Mouse (Mus musculus): Measurements from ENCODE around the gene Rnf182.

The Rnf182 gene

DNA sequence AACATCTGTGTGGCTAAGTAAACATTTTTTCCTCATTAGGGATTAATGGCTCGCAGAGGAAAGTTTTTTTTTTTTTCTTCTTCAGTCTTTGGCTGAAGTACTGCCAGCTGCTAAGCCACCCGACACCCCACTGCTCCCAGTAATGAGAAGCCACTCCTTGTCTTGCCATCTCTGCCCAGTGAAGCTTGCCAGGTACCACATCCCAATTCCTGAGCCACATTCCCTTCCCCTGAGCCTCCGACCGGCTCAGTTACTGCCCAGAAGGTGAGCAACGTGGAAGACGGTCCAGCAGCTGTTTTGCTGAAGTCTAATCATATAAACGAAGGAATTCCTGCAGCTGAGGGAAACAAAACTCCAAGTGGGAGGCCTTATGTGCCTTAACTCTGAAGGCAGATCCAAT lies 88.0 kb downstream of the Rnf182 start:
- DNase-seq: no peak

DNA sequence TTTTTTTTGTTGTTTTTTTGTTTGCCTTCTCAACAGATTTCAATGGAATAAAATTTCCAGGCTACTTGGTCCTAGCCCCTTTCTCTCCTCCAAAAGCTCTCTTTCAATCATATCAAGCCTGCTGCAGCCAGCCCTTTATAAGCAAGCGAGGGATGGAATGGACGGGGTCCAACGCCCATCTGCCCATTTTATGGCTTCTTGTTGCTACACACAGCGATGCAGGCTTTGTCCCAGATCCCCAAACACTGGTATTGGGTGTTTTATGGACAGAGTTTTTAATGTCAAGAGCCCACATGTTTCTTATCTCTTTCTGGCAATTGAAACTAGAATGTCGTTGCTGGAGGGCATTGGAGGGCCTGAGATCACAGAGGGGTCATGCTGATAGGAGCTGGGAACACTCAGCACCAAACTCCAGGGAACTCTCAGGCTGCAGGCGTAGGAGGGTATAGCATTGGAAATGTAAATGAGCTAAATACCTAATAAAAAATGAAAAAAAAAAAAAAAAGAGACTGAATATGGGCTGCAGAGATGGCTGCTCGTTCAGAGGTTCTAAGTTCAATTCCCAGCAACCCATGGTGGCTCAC lies 89.1 kb downstream of the Rnf182 start:
- DNase-seq: no peak

DNA sequence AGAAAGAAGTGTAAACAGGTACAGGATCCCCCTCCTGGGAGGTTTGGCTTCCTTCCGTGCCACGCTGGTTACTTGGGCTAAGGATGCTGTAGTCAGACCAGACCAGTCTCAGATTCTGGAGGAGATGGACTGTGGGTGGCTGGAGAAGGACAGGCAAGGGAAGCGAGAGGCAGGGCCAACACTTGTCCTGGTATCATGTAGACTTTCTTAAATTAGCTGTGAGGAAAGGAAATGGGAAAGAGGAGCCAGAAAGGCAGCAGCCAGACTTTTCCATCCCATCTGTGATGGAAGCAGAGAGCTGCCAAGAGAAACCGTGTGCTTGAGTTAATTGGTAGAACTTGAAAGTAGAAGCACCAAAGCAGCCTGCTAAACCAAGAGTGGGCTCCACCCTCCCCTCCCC lies 90.9 kb downstream of the Rnf182 start:
- peak; percentile 83 for DNase-seq

DNA sequence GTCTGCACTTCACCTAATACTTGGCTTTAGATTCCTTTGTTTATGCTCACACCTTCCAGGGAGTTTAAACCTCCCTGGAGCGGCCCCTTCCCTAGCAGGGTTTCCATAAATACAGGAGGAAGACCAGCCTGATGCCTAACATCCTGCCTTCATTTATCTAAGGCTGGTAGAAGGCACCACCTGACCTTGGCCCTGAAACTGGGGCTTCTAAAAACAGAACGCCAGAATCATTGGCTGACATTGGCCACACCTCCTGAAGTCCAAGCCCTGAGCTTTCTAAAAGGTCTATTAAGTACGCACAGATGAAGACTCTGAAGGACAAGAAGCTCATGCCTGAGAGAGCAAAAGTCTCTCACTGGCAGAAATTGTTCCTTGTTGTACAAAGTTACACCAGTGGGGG lies 94.0 kb downstream of the Rnf182 start:
- DNase-seq: no peak

DNA sequence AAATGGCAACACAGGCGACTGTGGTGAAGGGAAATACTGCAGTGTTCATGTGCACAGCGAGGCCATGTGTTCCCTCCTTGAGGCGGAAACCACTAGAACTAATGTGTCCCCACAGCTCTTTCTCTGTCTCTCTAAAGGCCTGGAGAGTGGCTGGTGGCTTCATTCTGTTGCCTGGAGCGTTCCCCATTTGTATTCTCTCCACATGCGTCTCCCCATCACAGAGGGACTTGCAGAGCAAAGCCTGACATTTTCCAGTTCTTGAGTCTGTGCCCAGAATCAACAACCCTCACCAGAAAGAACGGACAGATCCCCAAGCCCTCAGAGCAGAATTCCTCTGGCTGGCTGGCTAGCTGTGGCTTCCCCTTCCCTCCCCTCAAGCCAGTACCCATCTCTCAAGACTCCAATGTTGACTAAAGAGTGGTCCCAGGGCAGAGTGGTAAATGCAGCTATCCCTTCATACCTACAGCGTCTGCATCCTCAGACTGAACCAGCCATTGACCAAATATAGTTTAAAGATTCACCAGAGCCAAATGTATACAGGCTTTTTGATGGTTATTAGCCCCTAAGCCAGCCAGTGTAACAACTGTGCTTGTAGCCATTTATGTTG lies 96.3 kb downstream of the Rnf182 start:
- DNase-seq: peak; percentile 44 to 47

DNA sequence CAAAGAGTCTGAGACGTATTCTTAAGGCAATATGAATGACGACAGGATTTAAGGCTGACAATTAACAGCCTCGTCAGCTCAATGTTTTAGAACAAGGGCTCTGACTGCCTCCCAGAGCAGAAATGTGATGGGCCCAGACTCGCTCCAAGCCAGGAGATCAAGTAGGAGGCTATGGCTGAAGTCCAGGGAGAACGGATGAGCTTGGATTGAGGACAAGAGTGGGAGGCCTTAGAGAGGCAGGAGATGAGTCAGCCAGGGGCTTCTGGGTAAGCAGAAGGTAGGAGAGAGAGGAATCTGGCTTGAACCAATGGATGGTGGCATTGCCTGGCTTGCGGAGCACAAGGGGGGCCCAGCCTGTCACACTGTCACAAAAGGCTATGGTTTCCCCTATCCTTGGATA lies 99.2 kb downstream of the Rnf182 start:
- peak; percentile 52 to 67 for DNase-seq

DNA sequence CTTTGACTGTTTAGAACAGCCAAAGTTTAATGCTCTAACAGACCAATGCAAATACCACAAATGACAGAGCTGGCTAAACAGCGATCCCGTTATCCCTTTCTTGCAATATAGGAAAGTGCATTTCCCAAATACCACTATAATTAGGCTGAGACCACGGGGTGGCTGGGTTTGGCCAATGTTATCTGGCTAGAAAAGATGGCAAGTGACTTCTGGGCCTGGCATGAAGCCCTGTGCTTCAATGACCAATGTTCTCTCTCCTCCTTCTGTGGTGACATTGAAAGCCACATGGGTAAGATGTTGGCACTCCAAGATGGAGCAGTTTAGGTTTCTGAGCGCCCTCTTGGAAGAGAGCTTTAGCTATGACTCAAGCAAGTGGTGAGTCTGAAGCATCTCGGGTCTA lies 100.0 kb downstream of the Rnf182 start:
- peak in 1 of 2 experiments; percentile 64 for DNase-seq

DNA sequence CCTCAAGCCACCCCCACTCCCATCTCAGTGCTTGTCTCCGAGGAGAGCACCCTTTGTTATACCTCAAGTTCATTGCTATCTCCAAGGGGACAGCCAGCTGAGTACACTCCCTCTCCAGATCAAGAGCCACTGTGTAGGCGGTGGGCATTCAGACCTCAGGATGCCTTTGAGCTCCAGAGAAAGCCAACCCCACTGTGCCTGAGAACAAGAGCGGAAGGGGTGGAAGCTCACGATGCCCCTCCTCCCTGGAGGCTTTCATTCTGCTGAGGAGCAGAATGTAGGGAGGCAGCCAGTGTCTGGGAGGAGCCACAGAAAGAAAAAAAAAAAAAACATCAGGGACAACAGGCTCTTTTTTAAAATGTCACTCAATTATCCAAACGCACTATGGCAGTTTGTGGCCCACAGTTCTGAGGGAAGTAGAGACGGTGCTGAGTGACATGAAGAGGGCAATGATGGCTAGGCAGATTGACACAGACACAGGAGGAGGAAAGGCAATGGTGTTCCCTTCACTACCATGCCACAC lies 101.1 kb downstream of the Rnf182 start:
- peak in 1 of 2 experiments; percentile 4 for DNase-seq

DNA sequence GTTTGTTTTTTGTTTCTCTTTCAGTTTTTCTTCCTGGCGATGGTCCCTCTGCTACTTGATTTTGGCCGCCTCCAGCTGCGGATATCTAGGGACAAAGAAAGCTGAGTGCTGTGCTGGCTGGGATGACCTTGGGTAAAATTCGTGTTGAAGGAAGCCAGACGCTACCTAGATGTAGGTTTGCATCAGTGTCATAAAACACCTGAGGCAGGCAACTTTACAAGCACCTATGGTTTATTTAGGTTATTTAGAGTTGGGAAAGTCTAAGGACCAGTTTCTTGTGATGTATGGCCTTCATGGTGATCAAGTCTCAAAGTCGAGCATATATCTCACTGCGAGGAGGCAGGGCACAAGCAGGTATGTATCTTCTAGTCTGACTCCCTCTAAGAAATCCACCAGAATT lies 102.7 kb downstream of the Rnf182 start:
- DNase-seq: no peak

DNA sequence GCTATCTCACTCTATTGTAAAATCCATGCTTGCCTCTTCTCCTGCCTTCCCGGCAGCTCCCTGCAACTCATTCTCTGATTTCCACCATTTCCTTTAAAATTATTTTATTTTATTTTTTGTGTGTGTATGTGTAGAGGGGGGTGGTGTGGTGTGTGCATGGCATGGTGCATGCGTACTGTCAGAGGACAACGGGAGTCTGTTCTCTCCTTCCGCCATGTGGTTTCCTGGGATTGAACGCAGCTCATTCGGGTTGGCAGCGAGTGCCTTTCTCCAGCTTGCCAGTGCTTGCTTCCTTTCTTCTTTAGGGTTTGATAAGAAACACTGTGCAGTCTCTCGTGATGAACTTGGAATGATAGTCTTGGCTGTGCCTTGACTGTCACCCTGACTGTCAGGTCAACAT lies 105.0 kb downstream of the Rnf182 start:
- DNase-seq: no peak

Measured in cerebellum, postnatal 25 days (tissue).